Mouse (Mus musculus) liver, postnatal 0 days (tissue): ENCODE data around the gene Akr1d1. TPM values are rescaled to one million over a fixed set of nuclear protein-coding genes. Genes with fewer than 3 reads are reported as not detected.
A peak's percentile ranks its signal among the peaks of the same experiment; 100 is the strongest.

Experiments used
- ATAC-seq: fragments of 200-750 bp; cut with Nextera tagmentation; 2 replicates; pipeline ENCODE4 v1.8.0; 2017; ENCODE audit warnings: mild to moderate bottlenecking, moderate library complexity
- DNase-seq: peaks from one replicate; pipeline ENCODE4 v3.0.0-alpha.2; 2016
- H3K27ac ChIP-seq: fragments of 300-500 bp; sonication (generic); 2 replicates; pipeline ENCODE4 v1.5.1; 2014; ENCODE audit warnings: antibody characterized with exemption, moderate library complexity, mild to moderate bottlenecking, low read depth
- H3K27me3 ChIP-seq: fragments of 300-500 bp; sonication (generic); 2 replicates; pipeline ENCODE4 v1.6.1; 2014; ENCODE audit warnings: low read length, control low read depth, mixed read lengths; ENCODE audit not compliant: insufficient read depth
- H3K36me3 ChIP-seq: fragments of 300-500 bp; sonication (generic); replicated peaks from 2 replicates; pipeline ENCODE4 v1.6.1; 2014; ENCODE audit warnings: mild to moderate bottlenecking, control low read depth, low read length, moderate library complexity, mixed read lengths; ENCODE audit not compliant: insufficient read depth
- H3K4me1 ChIP-seq: fragments of 300-500 bp; sonication (generic); 2 replicates; pipeline ENCODE4 v1.6.1; 2014; ENCODE audit warnings: antibody characterized with exemption, mild to moderate bottlenecking, control low read depth; ENCODE audit not compliant: insufficient read depth
- H3K4me2 ChIP-seq: fragments of 300-500 bp; sonication (generic); 2 replicates; pipeline ENCODE4 v1.6.1; 2014; ENCODE audit warnings: low read depth, mild to moderate bottlenecking, low read length, moderate library complexity, mixed read lengths
- H3K4me3 ChIP-seq: fragments of 300-500 bp; sonication (generic); 2 replicates; pipeline ENCODE4 v1.5.1; 2014; ENCODE audit warnings: low read depth, low read length
- H3K9ac ChIP-seq: fragments of 300-500 bp; sonication (generic); replicated peaks from 2 replicates; pipeline ENCODE4 v1.6.1; 2014; ENCODE audit warnings: mild to moderate bottlenecking, moderate library complexity
- H3K9me3 ChIP-seq: fragments of 300-500 bp; sonication (generic); 2 replicates; pipeline ENCODE4 v1.6.1; 2016; ENCODE audit warnings: mild to moderate bottlenecking, control low read depth, low read length, mixed read lengths
- CTCF ChIP-seq: sonication (generic); IDR thresholded peaks from 2 replicates; pipeline ENCODE4 v1.5.1; 2016; ENCODE audit warnings: antibody characterized with exemption, low read depth
- EP300 ChIP-seq: IDR thresholded peaks from 2 replicates; pipeline ENCODE4 v1.6.1; 2016; ENCODE audit warnings: antibody characterized with exemption, low read depth, mild to moderate bottlenecking
- WGBS: fragments of 180-500 bp; shearing (Covaris S2); extraction: QIAGEN DNeasy Blood & Tissue Kit; methylation state at CpG from one replicate; pipeline ENCODE4 v1.1.7; 2014; ENCODE audit not compliant: insufficient replicate concordance; 5-methylcytosine and 5-hydroxymethylcytosine counted together
- polyA plus RNA-seq: library from polyadenylated mRNA; unstranded; fragments of >200 nt; fragmentation: Nextera tagmentation; extraction: Ambion mirVana; gene quantifications from 2 replicates; pipeline ENCODE4 v1.2.1, GENCODE M21; 2015

Akr1d1 gene
- polyA plus RNA-seq, 1 experiment from 2014 or later, result 74.3 TPM

GRCm38 (mm10) chr6:37617431-37618011, 87.5 kb downstream of the Akr1d1 start:
- DNase-seq, result peak; percentile 35
- no peaks in the 10 kb centered on the region for H3K36me3 ChIP-seq
- peak; percentile 36; the same call in 1 of the 2 replicates for TF ChIP-seq EP300
- TF ChIP-seq CTCF, result no peak
- H3K4me2 ChIP-seq, result peak overlapping the region; percentile 22; the same call in 1 of the 2 replicates
- no peak overlapping the region for H3K4me3 ChIP-seq
- H3K27me3 ChIP-seq, result no peaks in the 10 kb centered on the region
- ATAC-seq, result peak; percentile 87
- no peaks in the 10 kb centered on the region for H3K9me3 ChIP-seq
- no peak overlapping the region for H3K9ac ChIP-seq
- 18% methylated on average over 10 of the region's 10 CpGs for WGBS
- peak overlapping the region; percentile 62 for H3K27ac ChIP-seq
- peaks cover 16% of the 10 kb centered on the region for H3K4me1 ChIP-seq

Other genes with a start within 250 kb of the Akr1d1 start
- gene Dgki, start 230.0 kb upstream of the Akr1d1 start, polyA plus RNA-seq, result 0.34 and 0.56 TPM in 2 replicates
- gene Creb3l2, start 88.0 kb upstream of the Akr1d1 start, polyA plus RNA-seq, result 2.1 TPM in 2 replicates